Mouse (Mus musculus) urinary bladder, postnatal 10 days (tissue): ENCODE measurements around the gene Bms1.

Source experiments
- DNase-seq: peaks from one replicate; pipeline ENCODE4 v3.0.0; 2022; ENCODE audit warnings: low spot score

The Bms1 gene

DNA sequence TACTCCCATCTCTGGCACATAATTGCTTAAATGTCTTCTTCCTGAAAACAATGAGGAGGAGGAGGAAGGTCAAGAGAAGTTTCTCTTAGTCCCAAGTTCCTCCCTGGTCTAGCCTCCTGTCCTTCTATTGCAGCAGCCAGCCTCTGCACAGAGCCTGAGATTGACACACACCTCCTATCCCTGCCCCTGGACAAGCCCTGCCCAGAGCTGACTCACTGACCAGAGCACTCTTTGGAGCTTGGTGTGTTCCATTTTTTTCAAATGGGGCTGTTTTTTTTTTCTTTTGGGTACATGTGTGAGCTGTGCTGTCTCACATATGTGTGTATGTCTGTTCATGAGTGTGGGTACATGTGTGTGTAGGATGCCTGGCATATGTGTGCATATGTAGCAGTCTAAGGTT is 53.5 kb downstream of the Bms1 start:
- DNase-seq, result no peak

DNA sequence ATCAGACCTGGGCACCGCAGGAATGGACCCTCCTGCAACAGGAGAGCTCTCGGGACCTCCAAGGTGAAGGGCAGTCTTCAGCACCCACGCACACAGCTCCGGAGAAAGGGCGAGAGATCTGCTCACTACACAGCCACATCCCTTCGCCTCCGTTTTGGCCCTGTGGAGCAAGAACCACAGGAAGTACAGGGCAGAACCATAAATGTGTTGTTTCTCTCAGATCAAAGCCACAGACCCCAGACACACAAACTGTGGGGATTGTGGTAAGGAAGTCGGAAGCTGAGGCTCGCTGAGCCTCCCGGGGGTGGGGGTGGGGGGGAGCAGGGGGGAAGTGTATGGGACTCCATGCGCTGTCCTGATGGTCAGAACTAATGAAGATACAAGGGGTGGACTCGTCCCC is 68.9 kb downstream of the Bms1 start:
- DNase-seq, result no peak

DNA sequence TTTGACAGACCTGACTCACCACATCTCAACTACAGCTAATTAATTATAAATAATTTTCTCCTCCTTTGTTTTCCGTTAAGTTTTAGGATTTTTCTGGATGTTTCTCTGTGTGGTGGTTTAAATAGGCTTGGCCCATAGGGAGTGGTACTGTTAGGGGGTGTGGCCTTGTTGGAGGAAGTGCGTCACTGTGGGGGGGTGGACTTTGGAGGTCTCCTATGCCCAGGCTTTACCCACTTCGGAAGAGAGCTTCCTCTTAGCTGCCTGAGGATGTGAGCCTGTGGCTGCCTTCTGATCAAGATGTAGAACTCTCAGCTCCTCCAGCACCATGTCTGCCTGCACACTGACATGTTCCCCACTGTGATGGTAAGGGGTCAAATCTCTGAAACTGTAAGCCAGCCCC is 71.1 kb downstream of the Bms1 start:
- no peak for DNase-seq

DNA sequence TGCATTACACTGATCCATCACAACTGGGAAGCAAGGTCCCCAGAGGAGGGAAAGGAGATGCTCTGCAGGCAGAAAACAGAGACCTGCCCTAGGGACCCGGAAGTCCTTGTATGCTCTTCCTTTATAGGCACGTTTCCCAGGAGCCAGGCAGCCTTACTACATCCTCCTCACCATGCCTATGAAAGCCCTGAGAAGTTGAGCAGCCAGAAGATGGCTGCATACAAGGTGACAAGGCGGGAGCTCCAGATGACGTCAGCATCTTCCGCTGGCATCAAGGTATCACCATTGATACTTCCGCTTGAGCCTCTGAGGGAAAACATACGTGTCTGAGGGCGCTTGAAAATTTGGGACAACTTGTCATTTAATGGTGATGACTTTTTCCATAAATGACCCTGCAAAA is 72.0 kb downstream of the Bms1 start:
- no peak for DNase-seq

DNA sequence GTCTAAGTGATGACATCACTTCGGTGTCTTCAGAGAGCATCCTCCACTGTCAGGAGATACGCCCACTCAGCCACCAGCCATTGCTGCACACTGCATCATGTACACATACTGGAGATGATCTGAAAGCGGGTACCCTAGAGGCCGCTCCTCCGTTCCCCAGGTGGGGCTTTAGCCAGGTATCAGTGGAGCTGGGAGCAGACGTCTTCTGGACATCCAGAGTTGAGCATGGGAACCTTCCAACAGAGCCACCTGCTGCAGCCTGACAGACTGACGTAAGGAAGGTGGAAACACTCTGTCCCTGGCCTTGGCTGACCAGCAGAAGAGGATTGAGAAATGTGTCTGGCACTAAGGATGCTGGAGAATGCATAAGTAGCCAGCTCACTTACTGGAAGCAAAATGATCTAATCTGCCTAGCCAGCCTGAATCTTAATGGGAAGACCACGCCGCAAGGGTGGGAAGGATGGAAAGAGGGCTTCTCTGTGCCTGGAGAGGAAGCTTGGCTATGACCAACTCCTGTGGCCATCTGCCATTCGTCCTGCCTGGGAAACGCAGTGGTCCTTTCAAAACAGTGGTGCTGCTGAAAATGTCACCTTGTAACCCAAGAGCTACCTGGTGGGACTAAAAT is 77.3 kb downstream of the Bms1 start:
- no peak for DNase-seq

DNA sequence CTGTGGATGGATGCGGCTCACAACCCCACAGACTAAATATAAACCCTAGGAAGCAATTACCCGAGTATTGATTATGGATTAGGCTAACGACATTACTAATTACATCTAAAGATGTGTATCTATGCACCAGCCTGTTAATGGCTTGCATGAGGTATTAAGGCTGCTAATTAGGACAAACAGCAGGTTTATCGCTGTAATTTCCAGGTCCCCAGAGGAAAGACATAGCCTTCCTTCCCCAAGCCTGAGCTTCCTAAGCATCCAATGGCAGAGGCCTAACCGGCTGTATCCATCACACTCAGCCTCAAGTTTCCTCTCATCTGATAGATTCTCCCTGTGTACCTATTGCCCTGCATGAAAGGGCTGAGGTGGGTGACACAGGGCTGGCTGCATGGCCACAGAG is 81.6 kb downstream of the Bms1 start:
- no peak for DNase-seq

DNA sequence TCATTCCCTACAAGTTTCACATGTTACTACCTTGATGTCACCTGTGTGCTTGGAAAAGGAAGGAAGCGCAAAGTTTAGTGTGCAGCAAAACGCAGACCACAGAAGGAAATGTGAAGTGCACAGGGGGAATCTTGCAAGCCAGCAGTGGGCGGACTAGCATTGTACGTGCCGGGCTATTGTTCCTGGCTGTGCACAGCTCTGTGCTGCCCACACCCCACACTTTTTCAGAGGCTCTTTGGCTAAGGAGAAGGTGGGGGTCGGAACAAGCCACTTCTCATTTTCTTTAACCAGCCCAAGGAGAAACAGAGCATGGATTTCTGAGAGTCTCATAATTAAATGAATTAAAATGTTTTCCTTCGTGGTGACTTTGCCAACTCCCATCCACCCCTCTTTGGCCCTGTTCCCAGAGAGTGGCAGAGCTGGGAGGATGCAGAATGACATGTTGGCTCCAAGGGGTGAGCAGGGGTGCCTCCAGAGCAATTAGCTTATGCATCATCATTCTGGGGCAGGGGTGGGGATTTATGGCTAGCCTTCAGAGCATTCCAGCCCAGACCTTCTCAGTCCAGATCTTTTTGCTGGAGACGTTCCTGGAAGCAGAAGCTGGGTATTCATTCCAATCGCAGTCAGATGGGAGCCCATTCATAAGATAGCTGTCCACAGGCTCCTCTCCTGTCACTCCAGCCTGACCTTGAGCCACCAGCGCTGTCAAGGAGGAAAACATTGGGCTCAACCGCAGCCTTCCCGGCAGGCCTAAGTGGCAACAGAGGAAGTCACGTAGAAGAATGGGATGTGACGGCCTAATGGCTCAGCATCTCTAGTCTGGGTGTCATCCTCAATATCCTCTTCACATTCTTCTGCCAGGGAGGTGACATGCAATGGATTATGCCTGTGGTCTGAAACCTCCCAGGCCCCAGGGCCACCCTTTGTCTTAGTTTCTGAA is 82.5 kb downstream of the Bms1 start:
- DNase-seq, result no peak

DNA sequence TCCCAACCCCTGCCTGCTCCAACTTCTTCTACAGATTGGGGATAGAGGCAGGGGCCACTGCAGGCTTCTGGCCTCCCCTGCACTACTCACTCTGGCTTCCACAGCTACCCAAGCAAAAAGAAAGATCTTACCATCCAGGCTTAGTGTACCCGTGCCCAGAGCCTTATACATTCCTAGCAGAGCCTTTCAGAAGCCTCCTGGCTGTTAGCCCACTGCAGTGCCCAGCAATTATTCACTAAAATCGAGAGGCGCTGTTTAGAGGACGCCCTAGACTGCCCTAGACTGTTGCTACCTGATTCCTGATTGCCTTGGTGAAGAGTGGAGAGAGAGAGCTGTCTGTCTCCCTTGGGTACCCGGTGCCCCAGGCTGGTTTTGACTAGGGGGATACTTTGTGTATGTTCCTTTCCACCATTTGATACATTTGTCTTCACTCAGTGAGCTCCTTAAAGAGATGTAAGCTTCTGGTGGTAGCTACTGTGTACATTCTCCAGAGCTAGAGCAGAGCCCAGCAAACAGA is 83.3 kb downstream of the Bms1 start:
- DNase-seq, result no peak

DNA sequence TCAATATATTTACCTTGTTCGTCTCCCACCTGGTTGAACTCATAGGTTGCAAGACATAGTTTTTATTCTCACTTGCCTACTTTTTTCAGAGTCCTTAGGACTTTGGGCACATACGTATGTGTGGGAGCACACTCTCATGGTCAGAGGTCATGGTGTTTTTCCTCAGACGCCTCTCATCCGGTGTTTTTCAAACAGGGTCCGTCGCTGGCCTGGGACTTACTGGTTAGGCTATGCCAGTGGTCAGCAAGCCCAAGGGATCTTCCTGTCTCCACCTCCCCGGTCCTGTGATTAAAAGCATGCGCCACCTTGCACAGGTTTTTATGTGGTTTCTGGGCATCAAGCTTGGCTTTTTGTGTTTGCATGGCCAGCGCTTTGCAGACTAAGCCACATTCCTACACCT is 85.4 kb downstream of the Bms1 start:
- DNase-seq, result no peak
